Mouse (Mus musculus): ENCODE measurements around the gene Trf. TPM values are rescaled to one million over a fixed set of nuclear protein-coding genes. Genes with fewer than 3 reads are reported as not detected.

Trf gene
- polyA plus RNA-seq, 1 experiment from 2014 or later, result 22,262 TPM

DNA sequence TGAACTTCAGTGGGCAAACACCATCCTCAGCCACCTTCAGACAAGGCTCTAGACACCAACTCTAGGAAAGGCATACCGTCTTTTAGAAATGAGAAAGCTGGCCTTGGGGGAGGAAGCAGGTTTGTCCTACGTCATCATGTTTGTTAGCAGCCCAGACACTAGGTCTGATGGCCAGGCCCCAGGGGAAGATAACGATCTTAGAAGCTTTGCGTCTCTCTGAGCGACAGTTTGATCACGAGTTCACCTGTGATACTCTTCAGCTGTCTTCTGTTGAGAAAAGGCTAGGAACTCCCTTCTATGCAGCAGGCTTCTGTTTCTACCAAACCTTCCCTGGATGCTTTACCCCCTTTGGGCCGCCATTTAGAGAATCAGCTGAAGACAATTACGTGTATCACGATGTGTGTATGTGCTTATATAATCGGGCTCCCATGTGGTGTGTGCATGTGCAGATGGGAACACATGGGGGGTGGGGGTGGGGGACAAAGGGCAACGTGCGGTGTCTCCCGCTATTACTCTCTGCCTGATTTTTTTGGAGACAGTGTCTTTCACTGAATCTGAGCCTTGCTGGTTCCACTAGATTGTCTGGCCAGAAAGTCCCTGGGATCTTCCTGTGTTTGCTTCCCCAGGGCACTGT is 1.8 kb downstream of the Trf start:
- Histone ChIP-seq H3K4me2 (ENCODE audit: low read depth, low read length) (peak overlapping the region; percentile 7), H3K27me3 (ENCODE audit: control insufficient read depth, insufficient read depth, low read depth, low read length) (no peaks in the 10 kb centered on the region), H3K27ac (ENCODE audit: low read length) (peak overlapping the region; percentile 67), H3K9ac (ENCODE audit: low read depth, low read length) (no peak overlapping the region; the same call in 1 of the 2 replicates), H3K4me3 (ENCODE audit: low read depth, low read length) (peak overlapping the region; percentile 47), H3K36me3 (ENCODE audit: control insufficient read depth, insufficient read depth) (no peaks in the 10 kb centered on the region), H3K9me3 (replicated peaks; ENCODE audit: control insufficient read depth, low read length) (no peaks in the 10 kb centered on the region), H3K4me1 (ENCODE audit: control insufficient read depth, low read depth, low read length) (peaks cover 8% of the 10 kb centered on the region)
- WGBS (ENCODE audit: insufficient replicate concordance), result 54% methylated on average over 13 of the region's 13 CpGs
- ATAC-seq (ENCODE audit: low read depth), result no peak

DNA sequence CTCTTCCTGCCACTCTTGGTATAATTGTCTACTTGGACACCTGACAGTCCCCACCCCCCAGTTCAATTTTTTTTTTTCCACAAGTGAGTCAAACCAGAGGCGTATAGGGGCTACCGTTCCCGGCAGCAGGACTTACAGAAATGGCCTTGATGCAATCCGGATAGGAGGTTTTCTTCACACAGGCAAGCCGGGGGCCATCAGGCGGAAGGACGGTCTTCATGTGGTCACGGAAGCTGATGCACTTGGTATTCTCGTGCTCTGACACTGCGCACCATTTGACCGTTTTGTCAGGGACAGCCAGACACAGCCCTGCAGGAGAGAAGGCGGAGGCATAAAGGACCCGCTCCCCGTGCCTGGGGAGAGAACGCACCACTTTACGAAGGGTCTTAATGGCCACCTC is 2.5 kb downstream of the Trf start:
- Histone ChIP-seq H3K9me3 (replicated peaks; ENCODE audit: control insufficient read depth, low read length) (no peaks in the 10 kb centered on the region), H3K9ac (ENCODE audit: low read depth, low read length) (no peak overlapping the region; the same call in 1 of the 2 replicates), H3K4me2 (ENCODE audit: low read depth, low read length) (no peak overlapping the region), H3K4me3 (ENCODE audit: low read depth, low read length) (peak overlapping the region; percentile 47), H3K4me1 (ENCODE audit: control insufficient read depth, low read depth, low read length) (peaks cover 8% of the 10 kb centered on the region), H3K27me3 (ENCODE audit: control insufficient read depth, insufficient read depth, low read depth, low read length) (no peaks in the 10 kb centered on the region), H3K36me3 (ENCODE audit: control insufficient read depth, insufficient read depth) (no peaks in the 10 kb centered on the region), H3K27ac (ENCODE audit: low read length) (peak overlapping the region; percentile 67)
- WGBS (ENCODE audit: insufficient replicate concordance), result 75% methylated on average over 16 of the region's 16 CpGs
- ATAC-seq (ENCODE audit: low read depth), result no peak

DNA sequence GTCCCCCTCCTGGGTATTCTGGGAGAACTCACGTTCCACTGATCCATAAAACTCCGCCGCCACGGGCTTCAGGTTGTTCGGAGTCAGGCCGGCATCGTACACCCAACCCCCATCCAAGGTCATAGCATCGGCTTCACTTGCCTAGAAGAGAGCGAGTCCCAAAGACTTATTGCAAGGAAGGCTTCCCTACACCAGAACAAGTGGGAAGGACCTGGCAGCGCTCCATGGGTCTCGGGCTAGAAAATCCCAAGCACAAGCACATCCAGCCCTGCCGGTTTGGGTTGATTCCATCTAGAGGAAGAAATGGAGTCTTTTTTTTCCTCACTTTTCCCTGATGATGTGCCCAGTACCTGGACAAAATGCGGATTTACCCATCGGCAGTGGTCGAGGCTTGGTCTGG is 3.4 kb downstream of the Trf start:
- WGBS (ENCODE audit: insufficient replicate concordance), result 77% methylated on average over 15 of the region's 15 CpGs

GRCm38 (mm10) chr9:103225464-103225863 is 4.8 kb downstream of the Trf start:
- Histone ChIP-seq H3K27ac (ENCODE audit: low read length) (no peak overlapping the region), H3K36me3 (ENCODE audit: control insufficient read depth, insufficient read depth) (no peaks in the 10 kb centered on the region), H3K27me3 (ENCODE audit: control insufficient read depth, insufficient read depth, low read depth, low read length) (no peaks in the 10 kb centered on the region), H3K4me1 (ENCODE audit: control insufficient read depth, low read depth, low read length) (no peaks in the 10 kb centered on the region; the same call in 1 of the 2 replicates), H3K4me2 (ENCODE audit: low read depth, low read length) (no peak overlapping the region), H3K9ac (ENCODE audit: low read depth, low read length) (no peak overlapping the region), H3K4me3 (ENCODE audit: low read depth, low read length) (no peak overlapping the region), H3K9me3 (replicated peaks; ENCODE audit: control insufficient read depth, low read length) (no peaks in the 10 kb centered on the region)
- 0 out of 2 replicates have a peak, but pooled peaks have one; percentile 3 for ATAC-seq (ENCODE audit: low read depth)
- WGBS (ENCODE audit: insufficient replicate concordance), result 40% methylated on average over 3 of the region's 3 CpGs

More for the DNA sequence above, 3.4 kb downstream of the Trf start:
- H3K4me3 ChIP-seq (ENCODE audit: low read depth, low read length), result peak overlapping the region; percentile 16; the same call in 1 of the 2 replicates
- H3K9ac ChIP-seq (ENCODE audit: low read depth, low read length), result no peak overlapping the region
- no peak overlapping the region for H3K4me2 ChIP-seq (ENCODE audit: low read depth, low read length)
- H3K9me3 ChIP-seq (replicated peaks; ENCODE audit: control insufficient read depth, low read length), result no peaks in the 10 kb centered on the region
- no peak for ATAC-seq (ENCODE audit: low read depth)
- peak overlapping the region; percentile 34; the same call in 1 of the 2 replicates for H3K27ac ChIP-seq (ENCODE audit: low read length)
- H3K4me1 ChIP-seq (ENCODE audit: control insufficient read depth, low read depth, low read length), result peaks cover 6% of the 10 kb centered on the region
- H3K36me3 ChIP-seq (ENCODE audit: control insufficient read depth, insufficient read depth), result no peaks in the 10 kb centered on the region
- H3K27me3 ChIP-seq (ENCODE audit: control insufficient read depth, insufficient read depth, low read depth, low read length), result no peaks in the 10 kb centered on the region

- H3K9me3 ChIP-seq (replicated peaks; ENCODE audit: control insufficient read depth, low read length), result no peaks in the 10 kb centered on the region
- 58% methylated on average over 7 of the region's 7 CpGs for WGBS (ENCODE audit: insufficient replicate concordance)
- peak; percentile 5; the same call in 1 of the 2 replicates for ATAC-seq (ENCODE audit: low read depth)
These were observed 5.5 kb downstream of the Trf start for GRCm38 (mm10) chr9:103224721-103225120.

GRCm38 (mm10) chr9:103214281-103214680 is 16.0 kb downstream of the Trf start:
- WGBS (ENCODE audit: insufficient replicate concordance), result 63% methylated on average over 6 of the region's 6 CpGs

More at GRCm38 (mm10) chr9:103224721-103225120, 5.5 kb downstream of the Trf start:
- Histone ChIP-seq H3K9ac (ENCODE audit: low read depth, low read length) (no peak overlapping the region), H3K4me1 (ENCODE audit: control insufficient read depth, low read depth, low read length) (no peaks in the 10 kb centered on the region), H3K4me3 (ENCODE audit: low read depth, low read length) (no peak overlapping the region), H3K27me3 (ENCODE audit: control insufficient read depth, insufficient read depth, low read depth, low read length) (no peaks in the 10 kb centered on the region), H3K36me3 (ENCODE audit: control insufficient read depth, insufficient read depth) (no peaks in the 10 kb centered on the region), H3K4me2 (ENCODE audit: low read depth, low read length) (no peak overlapping the region), H3K27ac (ENCODE audit: low read length) (no peak overlapping the region)

DNA sequence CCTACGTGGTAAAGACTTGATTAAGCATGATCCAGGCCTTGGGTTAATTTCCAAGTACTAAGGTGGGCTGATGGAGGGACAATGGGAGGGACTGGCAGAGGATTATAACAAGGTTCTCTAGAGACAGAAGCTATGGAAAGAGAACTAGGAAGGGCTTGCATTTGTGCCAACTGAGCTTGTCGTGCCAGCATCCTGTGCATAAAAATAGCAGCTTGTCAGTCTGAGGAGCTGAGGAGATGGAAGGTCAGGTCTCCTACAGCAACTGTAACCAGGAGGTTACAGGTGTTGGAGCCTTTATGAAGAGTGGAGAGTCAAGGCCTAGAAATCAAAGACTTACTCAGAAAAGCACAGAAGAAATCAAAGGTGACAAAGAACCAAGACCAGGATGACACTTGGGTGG is 16.6 kb downstream of the Trf start:
- Histone ChIP-seq H3K4me3 (ENCODE audit: low read depth, low read length) (no peak overlapping the region), H3K36me3 (ENCODE audit: control insufficient read depth, insufficient read depth) (no peaks in the 10 kb centered on the region), H3K27ac (ENCODE audit: low read length) (no peak overlapping the region), H3K4me1 (ENCODE audit: control insufficient read depth, low read depth, low read length) (no peaks in the 10 kb centered on the region), H3K27me3 (ENCODE audit: control insufficient read depth, insufficient read depth, low read depth, low read length) (no peaks in the 10 kb centered on the region), H3K9me3 (replicated peaks; ENCODE audit: control insufficient read depth, low read length) (no peaks in the 10 kb centered on the region), H3K4me2 (ENCODE audit: low read depth, low read length) (no peak overlapping the region), H3K9ac (ENCODE audit: low read depth, low read length) (no peak overlapping the region)
- no peak for ATAC-seq (ENCODE audit: low read depth)
- 41% methylated on average over 2 of the region's 2 CpGs for WGBS (ENCODE audit: insufficient replicate concordance)

More at GRCm38 (mm10) chr9:103214281-103214680, 16.0 kb downstream of the Trf start:
- Histone ChIP-seq H3K27me3 (ENCODE audit: control insufficient read depth, insufficient read depth, low read depth, low read length) (no peaks in the 10 kb centered on the region), H3K4me3 (ENCODE audit: low read depth, low read length) (no peak overlapping the region), H3K4me1 (ENCODE audit: control insufficient read depth, low read depth, low read length) (no peaks in the 10 kb centered on the region), H3K36me3 (ENCODE audit: control insufficient read depth, insufficient read depth) (no peaks in the 10 kb centered on the region), H3K27ac (ENCODE audit: low read length) (no peak overlapping the region), H3K9me3 (replicated peaks; ENCODE audit: control insufficient read depth, low read length) (no peaks in the 10 kb centered on the region), H3K9ac (ENCODE audit: low read depth, low read length) (no peak overlapping the region), H3K4me2 (ENCODE audit: low read depth, low read length) (no peak overlapping the region)
- ATAC-seq (ENCODE audit: low read depth), result no peak

GRCm38 (mm10) chr9:103212654-103213420 is 17.4 kb downstream of the Trf start:
- H3K4me2 ChIP-seq (ENCODE audit: low read depth, low read length), result no peak overlapping the region

More at GRCm38 (mm10) chr9:103212654-103213420, 17.4 kb downstream of the Trf start:
- no peak for ATAC-seq (ENCODE audit: low read depth)
- Histone ChIP-seq H3K4me3 (ENCODE audit: low read depth, low read length) (no peak overlapping the region), H3K9me3 (replicated peaks; ENCODE audit: control insufficient read depth, low read length) (no peaks in the 10 kb centered on the region), H3K4me1 (ENCODE audit: control insufficient read depth, low read depth, low read length) (no peaks in the 10 kb centered on the region), H3K27me3 (ENCODE audit: control insufficient read depth, insufficient read depth, low read depth, low read length) (no peaks in the 10 kb centered on the region), H3K36me3 (ENCODE audit: control insufficient read depth, insufficient read depth) (no peaks in the 10 kb centered on the region), H3K9ac (ENCODE audit: low read depth, low read length) (no peak overlapping the region), H3K27ac (ENCODE audit: low read length) (no peak overlapping the region)
- 75% methylated on average over 28 of the region's 28 CpGs for whole genome bisulfite sequencing (ENCODE audit: insufficient replicate concordance)
